Mouse (Mus musculus): ENCODE results near the gene Myoz2. TPM values are rescaled to one million over a fixed set of nuclear protein-coding genes. Genes with fewer than 3 reads are reported as not detected.

Gene Myoz2
- polyA plus RNA-seq, 1 experiment from 2014 or later: 0.95 TPM

DNA sequence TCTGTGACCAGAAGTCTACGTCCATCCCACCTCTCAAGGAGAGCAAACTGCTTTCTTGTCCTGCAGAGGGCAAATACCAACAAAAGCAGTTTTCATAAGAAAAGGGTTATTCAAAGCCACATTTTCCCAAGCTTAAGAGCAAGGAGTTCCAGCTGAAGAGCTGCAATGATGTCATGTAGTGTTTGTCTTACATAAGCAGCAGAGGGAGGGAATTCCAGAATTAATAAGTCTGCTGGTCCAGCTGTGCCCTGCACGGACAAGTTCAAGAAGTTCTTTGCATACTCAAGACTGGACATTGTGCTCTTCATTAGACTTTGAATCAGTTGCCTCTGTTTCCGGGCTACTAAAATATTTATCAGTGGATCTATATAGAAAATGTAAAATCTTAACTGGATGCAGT is 33.8 kb downstream of the Myoz2 start:
- H3K9ac ChIP-seq: no peak overlapping the region
- no peaks in the 10 kb centered on the region for H3K27me3 ChIP-seq (replicated peaks)
- no peak overlapping the region for H3K27ac ChIP-seq
- no peaks in the 10 kb centered on the region for H3K9me3 ChIP-seq
- H3K4me2 ChIP-seq: no peak overlapping the region
- H3K36me3 ChIP-seq: no peaks in the 10 kb centered on the region
- H3K4me1 ChIP-seq: no peaks in the 10 kb centered on the region
- WGBS: 66% methylated on average over 3 of the region's 3 CpGs
- H3K4me3 ChIP-seq (replicated peaks): no peak overlapping the region
- no peak for ATAC-seq (ENCODE audit: insufficient read depth, low FRiP score, low read depth)

DNA sequence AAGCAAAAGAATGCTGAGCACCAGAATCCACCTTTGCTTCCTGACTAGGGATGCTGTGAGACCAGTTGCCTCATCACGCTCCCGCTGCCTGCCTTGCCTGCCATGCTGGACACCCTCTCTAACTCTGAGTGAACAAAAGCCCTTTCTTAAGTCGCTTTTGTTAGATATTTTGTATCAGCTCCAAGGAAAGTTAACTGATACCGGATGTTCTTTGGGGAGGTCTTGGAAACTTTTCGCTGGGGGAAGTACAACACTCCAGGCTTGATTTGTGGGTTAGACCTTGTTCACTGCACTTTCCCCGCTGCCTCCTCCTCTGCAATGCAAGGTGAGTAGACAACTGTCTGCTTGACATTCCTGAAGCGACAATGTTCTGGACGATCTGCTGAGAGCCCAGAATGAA is 36.3 kb downstream of the Myoz2 start:
- Histone ChIP-seq H3K9ac (no peak overlapping the region), H3K4me3 (replicated peaks) (no peak overlapping the region), H3K4me1 (no peaks in the 10 kb centered on the region), H3K27ac (no peak overlapping the region), H3K36me3 (no peaks in the 10 kb centered on the region), H3K27me3 (replicated peaks) (no peaks in the 10 kb centered on the region), H3K4me2 (no peak overlapping the region), H3K9me3 (no peaks in the 10 kb centered on the region)
- ATAC-seq (ENCODE audit: insufficient read depth, low FRiP score, low read depth): no peak
- 78% methylated on average over 8 of the region's 8 CpGs for WGBS

DNA sequence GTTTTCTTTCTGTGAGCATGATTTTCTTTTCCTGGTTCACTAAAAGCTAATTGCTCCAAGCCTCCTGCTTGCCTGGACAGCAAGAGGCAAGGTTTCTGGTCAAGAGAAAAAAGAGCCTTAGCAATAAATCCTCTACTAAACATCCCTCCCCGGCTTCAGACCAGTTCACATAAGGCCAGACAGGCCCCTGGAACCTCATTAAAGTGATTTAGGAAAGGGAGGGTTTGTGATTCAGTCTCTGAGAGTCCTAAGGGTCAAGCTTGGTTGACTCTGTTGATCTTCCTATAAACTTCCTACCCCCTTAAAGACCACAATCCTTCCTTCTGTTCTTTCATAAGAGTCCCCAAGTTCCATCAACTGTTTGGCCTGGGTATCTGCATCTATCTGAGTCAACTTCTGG is 37.8 kb downstream of the Myoz2 start:
- Histone ChIP-seq H3K9me3 (no peaks in the 10 kb centered on the region), H3K4me3 (replicated peaks) (no peak overlapping the region), H3K4me1 (no peaks in the 10 kb centered on the region), H3K36me3 (no peaks in the 10 kb centered on the region), H3K9ac (no peak overlapping the region), H3K27me3 (replicated peaks) (no peaks in the 10 kb centered on the region), H3K4me2 (no peak overlapping the region), H3K27ac (no peak overlapping the region)
- ATAC-seq (ENCODE audit: insufficient read depth, low FRiP score, low read depth): no peak
- WGBS: 38% methylated on average over 1 of the region's 1 CpGs

DNA sequence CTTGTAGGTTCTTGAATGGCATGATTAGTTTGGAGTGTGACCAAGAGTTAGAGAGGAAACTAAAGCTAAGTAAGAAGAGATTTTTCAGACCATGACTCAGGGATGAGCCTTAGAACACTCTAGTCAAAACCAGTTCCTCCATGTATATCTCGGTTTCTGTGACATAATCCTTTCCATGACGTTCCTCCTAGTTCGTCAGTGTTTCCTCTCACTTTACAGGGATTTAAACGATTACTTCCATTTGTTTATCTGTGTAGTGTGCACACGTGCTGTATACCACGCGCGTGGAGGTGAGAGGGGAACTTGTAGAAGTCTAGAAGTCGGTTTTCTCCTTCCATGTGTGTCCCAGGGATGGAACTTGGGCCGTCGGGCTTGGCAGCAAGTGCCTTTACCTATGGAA is 47.9 kb downstream of the Myoz2 start:
- no peak overlapping the region for H3K4me3 ChIP-seq (replicated peaks)
- H3K9ac ChIP-seq: no peak overlapping the region
- no peaks in the 10 kb centered on the region for H3K9me3 ChIP-seq
- WGBS: 74% methylated on average over 11 of the region's 11 CpGs
- no peaks in the 10 kb centered on the region for H3K27me3 ChIP-seq (replicated peaks)
- H3K27ac ChIP-seq: no peak overlapping the region
- H3K4me1 ChIP-seq: no peaks in the 10 kb centered on the region; the same call in 1 of the 2 replicates
- H3K4me2 ChIP-seq: no peak overlapping the region
- no peak for ATAC-seq (ENCODE audit: insufficient read depth, low FRiP score, low read depth)
- no peaks in the 10 kb centered on the region for H3K36me3 ChIP-seq

DNA sequence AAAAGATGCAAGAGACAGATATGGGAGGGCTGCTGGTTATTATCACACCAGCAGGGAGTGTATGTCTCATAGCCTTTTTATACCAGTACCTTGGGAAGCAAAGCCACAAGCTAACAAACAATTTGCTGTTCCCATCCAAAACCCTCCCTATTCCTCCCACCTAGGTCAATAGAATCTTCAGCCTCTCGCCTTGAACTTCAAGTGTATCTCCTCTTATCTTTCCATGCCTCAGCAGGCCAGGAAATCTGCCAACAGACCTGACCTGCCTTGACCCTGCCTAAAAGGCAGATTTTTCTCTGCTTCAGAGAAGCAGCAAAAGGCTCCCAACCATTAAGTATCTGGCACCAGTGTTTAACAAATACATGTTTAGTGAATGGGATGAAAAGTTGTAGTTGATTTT is 48.4 kb downstream of the Myoz2 start:
- Histone ChIP-seq H3K27ac (0 out of 2 replicates have a peak overlapping the region, but pooled peaks have one; percentile 6), H3K27me3 (replicated peaks) (no peaks in the 10 kb centered on the region), H3K9ac (no peak overlapping the region), H3K9me3 (no peaks in the 10 kb centered on the region), H3K36me3 (no peaks in the 10 kb centered on the region), H3K4me1 (no peaks in the 10 kb centered on the region; the same call in 1 of the 2 replicates), H3K4me3 (replicated peaks) (no peak overlapping the region), H3K4me2 (no peak overlapping the region)
- WGBS: 25% methylated on average over 1 of the region's 1 CpGs
- no peak for ATAC-seq (ENCODE audit: insufficient read depth, low FRiP score, low read depth)

DNA sequence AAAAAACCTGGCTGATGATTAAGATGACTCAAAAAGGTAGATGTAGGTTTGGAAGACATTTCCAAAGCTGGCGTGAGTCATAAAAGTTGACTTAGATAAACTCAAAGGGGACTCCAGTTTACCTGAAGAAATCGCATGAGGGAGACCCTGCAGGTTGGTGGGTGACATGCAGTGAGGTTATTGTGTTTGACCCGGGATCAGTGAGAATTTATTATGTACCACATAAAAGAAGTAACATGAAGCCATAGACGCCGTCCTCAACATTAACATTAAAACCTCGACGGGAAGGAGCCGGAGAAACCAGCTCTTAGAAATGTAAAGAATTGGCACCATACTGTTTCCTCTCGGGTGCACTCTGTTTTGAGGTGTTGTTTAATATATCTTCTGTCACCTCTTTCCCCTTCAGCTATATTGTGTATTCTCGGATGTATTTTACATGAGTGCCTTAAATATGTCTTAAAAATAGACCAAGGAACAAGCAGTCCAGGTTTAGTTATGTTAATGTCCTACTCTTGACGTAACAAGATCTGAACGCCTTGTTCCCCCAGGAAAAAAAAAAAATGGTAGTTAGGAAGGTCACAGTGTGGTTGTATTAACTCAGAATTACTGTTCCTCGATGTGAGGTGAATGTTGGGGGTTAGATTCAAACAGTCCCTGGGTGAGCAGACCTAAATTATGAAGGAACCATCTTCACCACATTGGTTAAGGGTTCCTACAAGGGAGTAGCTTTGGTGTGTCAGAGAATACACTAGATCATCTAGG is 49.5 kb downstream of the Myoz2 start:
- Histone ChIP-seq H3K4me1 (no peaks in the 10 kb centered on the region; the same call in 1 of the 2 replicates), H3K36me3 (no peaks in the 10 kb centered on the region), H3K4me3 (replicated peaks) (peak overlapping the region; percentile 95), H3K9me3 (no peaks in the 10 kb centered on the region), H3K27me3 (replicated peaks) (no peaks in the 10 kb centered on the region), H3K27ac (peak overlapping the region; percentile 95), H3K4me2 (peak overlapping the region; percentile 66), H3K9ac (peak overlapping the region; percentile 92; the same call in 1 of the 2 replicates)
- 13% methylated on average over 13 of the region's 13 CpGs for WGBS
- no peak for ATAC-seq (ENCODE audit: insufficient read depth, low FRiP score, low read depth)

DNA sequence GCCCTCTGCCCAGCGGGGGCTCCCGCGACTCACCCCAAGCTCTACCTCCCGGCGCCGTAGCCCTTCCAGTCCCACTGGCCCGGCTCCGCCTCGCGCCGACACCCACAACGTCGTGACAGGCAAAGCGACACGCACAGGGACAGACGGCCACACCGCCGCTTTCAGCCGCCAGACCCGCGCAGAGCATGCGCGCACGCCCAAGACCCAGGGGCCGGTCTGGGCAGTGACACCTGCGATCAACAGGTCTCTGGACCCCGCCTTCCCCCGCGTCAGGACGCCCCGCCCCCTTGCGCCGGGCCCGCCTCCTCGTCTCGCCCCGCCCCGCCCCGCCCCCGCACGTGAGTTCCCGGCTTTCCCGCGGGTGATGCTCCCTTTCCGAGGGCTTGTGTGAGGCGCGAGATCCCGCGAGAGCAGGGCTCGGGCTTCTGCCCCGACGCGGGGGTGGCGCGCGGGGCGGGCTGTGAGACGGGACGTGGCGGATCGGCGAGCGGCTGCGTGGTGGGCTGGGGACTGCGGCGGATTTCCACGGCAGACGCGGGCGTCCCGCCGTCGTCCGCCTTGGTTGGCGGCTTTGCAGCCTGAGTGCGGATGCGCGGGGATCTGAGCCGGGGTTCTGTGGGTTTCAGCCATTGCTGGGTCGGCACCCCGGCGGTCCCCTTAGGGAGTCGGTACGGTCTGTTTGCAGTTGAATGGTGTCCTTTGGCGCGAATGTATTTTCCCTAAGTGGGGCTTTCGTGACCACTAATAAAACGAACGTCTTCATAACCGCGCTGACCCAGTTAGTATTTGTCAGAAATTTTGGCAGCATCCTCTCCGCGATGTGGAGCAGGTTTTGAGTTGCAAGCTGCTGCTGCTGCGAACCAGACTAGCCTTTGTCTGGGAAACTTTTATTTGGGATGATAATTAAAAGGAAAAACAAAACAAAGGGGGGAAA is 50.3 kb downstream of the Myoz2 start, which contains the start of gene Usp53:
Gene Usp53 (minus strand): TSS at position 262 of the 934 bp plus-strand sequence.
- peak; percentile 98 for ATAC-seq (ENCODE audit: insufficient read depth, low FRiP score, low read depth)
- H3K4me2 ChIP-seq: peak within 1 kb of the TSS; percentile 66
- under 1% methylated on average over 93 of the region's 94 CpGs for WGBS
- H3K4me1 ChIP-seq: no peaks in the 10 kb centered on the region; the same call in 1 of the 2 replicates
- H3K9me3 ChIP-seq: no peaks in the 10 kb centered on the region
- no peaks in the 10 kb centered on the region for H3K27me3 ChIP-seq (replicated peaks)
- peak within 1 kb of the TSS; percentile 97 for H3K27ac ChIP-seq
- peak within 1 kb of the TSS; percentile 95 for H3K4me3 ChIP-seq (replicated peaks)
- H3K9ac ChIP-seq: peak within 1 kb of the TSS; percentile 92
- H3K36me3 ChIP-seq: no peaks in the 10 kb centered on the region

DNA sequence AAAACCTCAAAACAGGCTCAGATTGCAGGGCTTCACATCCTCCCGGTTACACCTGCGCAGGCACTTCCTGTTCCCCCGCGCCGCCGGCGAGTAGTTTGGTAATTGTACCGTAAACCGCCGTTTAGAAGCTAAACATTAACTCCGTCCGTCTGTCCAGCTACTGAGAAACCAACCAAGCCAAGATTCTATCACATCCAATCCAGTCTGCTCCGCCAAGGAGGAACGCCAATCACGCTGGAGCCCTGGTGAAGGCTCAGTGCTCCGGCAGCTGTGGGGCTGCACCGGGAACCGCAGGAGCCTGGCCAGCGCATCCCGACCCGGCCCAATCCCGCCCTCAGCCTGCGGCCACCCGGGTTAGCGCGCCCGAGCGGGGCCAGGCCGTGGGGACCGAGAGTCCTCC is 51.0 kb downstream of the Myoz2 start:
- WGBS: 1% methylated on average over 25 of the region's 30 CpGs
- H3K36me3 ChIP-seq: no peaks in the 10 kb centered on the region
- ATAC-seq (ENCODE audit: insufficient read depth, low FRiP score, low read depth): peak; percentile 76
- H3K27me3 ChIP-seq (replicated peaks): no peaks in the 10 kb centered on the region
- H3K9me3 ChIP-seq: no peaks in the 10 kb centered on the region
- peak overlapping the region; percentile 97 for H3K27ac ChIP-seq
- H3K9ac ChIP-seq: peak overlapping the region; percentile 74
- peak overlapping the region; percentile 95 for H3K4me3 ChIP-seq (replicated peaks)
- peak overlapping the region; percentile 66 for H3K4me2 ChIP-seq
- H3K4me1 ChIP-seq: no peaks in the 10 kb centered on the region; the same call in 1 of the 2 replicates

DNA sequence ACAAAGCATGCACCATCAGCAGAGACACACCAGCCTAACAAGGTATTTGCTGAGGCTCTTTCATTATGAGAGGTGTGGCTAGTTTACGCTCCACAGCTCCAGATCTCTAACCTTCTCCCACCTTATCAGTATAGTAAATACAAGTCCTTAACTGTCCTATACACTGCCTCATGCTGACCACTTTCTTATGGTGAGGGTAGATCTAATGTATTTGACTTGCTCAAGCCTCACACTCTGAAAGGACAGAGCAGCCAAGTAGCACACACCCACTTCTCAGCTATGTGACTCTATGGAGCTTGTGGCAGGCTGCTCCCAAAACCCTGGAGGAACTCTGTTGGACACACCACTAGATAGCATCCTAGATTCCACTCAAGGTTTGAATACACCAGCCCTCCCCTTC is 58.9 kb downstream of the Myoz2 start:
- Histone ChIP-seq H3K9me3 (no peaks in the 10 kb centered on the region), H3K9ac (no peak overlapping the region), H3K27ac (0 out of 2 replicates have a peak overlapping the region, but pooled peaks have one; percentile 33), H3K4me3 (replicated peaks) (no peak overlapping the region), H3K4me1 (no peaks in the 10 kb centered on the region), H3K4me2 (no peak overlapping the region), H3K36me3 (no peaks in the 10 kb centered on the region), H3K27me3 (replicated peaks) (no peaks in the 10 kb centered on the region)
- ATAC-seq (ENCODE audit: insufficient read depth, low FRiP score, low read depth): peak; percentile 27; the same call in 1 of the 2 replicates
- WGBS: 76% methylated on average over 1 of the region's 1 CpGs

DNA sequence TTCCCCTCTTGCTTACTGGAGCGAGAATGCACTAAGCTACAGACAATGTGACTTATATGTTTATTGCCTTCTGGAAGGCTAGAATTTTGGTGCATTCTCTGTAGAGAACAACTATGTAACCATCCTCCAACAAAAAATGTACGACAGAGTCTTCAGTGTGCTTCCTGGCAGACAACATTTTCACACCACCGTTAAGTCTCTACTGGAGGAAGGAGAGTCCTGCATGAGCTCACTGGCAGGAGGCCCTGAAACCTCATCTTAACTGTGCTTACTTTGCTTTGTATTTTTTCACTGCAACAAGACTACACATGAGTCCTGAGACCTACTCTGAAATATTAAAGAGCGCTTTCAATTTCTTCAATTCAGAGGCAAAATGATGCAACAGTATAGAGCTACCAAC is 59.5 kb downstream of the Myoz2 start:
- ATAC-seq (ENCODE audit: insufficient read depth, low FRiP score, low read depth): no peak
- Histone ChIP-seq H3K36me3 (no peaks in the 10 kb centered on the region), H3K4me1 (no peaks in the 10 kb centered on the region), H3K27me3 (replicated peaks) (no peaks in the 10 kb centered on the region), H3K4me3 (replicated peaks) (no peak overlapping the region), H3K9ac (no peak overlapping the region), H3K9me3 (no peaks in the 10 kb centered on the region), H3K27ac (no peak overlapping the region), H3K4me2 (no peak overlapping the region)
- 69% methylated on average over 4 of the region's 4 CpGs for WGBS

DNA sequence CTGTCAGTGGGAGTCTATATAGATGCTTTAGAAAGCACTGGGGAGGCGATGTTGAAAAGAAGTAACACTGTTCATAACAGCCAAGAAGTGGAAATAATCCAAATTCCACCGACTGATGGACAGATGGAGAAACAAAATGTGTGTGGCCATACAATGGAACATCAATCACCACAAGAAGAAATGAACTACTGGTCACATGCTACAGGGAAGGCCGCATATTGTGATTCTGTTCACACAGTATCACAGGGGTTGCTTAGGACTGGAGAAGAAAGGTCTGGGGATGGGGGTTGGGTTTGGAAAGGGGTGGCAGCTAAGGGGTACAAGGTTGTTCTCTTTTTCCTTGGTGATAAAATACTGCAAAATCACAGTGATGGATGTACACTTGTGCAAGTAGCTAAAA is 60.0 kb downstream of the Myoz2 start:
- WGBS: 71% methylated on average over 3 of the region's 3 CpGs
- H3K27ac ChIP-seq: no peak overlapping the region
- no peak overlapping the region for H3K4me3 ChIP-seq (replicated peaks)
- H3K36me3 ChIP-seq: no peaks in the 10 kb centered on the region
- H3K9me3 ChIP-seq: no peaks in the 10 kb centered on the region
- H3K4me1 ChIP-seq: no peaks in the 10 kb centered on the region
- no peak for ATAC-seq (ENCODE audit: insufficient read depth, low FRiP score, low read depth)
- no peak overlapping the region for H3K4me2 ChIP-seq
- no peak overlapping the region for H3K9ac ChIP-seq
- no peaks in the 10 kb centered on the region for H3K27me3 ChIP-seq (replicated peaks)
